Mouse (Mus musculus) erythroblast, embryonic 14.5 days (primary cell): ENCODE measurements around the gene Fgfbp1.

Experiments used
- GATA1 ChIP-seq: IDR thresholded peaks from 2 replicates; pipeline ENCODE4 v1.6.1; 2012; ENCODE audit warnings: low read length, inconsistent platforms, mixed read lengths
- TAL1 ChIP-seq: IDR thresholded peaks from 3 replicates; pipeline ENCODE4 v1.6.1; 2012; ENCODE audit warnings: low read length, inconsistent platforms, mixed read lengths

DNA sequence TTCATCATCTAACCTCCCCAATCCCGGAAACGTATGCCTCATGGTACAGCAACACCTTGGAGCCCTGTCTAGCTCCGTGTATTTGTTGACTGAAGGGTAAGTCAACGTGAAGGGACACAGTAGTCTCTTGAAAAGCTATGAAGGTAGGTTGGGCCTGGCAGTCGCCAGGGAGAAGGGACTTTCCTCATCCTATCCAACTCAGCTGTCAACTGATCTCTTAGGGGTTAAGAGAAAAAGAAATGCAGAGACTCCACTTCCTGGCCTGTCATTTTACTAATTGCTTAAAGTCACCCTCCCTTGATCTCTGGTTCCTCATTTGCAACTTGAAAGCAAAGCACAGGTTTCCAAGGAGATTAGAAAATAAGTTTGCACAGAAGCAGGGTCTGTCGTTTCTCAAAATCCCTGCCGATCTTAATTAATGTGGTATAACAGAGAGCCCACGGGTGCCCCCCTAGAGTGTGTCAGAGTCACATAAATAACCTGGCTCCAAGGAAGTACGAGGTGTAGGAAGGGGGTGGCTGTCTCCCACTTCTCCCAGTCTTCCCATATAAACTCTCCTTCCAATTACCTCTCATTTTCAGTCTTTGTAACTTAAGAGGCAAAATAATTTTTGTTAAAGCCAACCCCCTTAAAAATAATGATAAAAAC lies 34.1 kb downstream of the Fgfbp1 start:
- TF ChIP-seq GATA1 (no peak), TAL1 (no peak)
